In genomic region chr6:120194963-120195362, GRCm38 (mm10) we compare ENCODE assay signal across 16 mouse cellular contexts.
DNase-seq lines count a peak whose midpoint lies in the region; ATAC-seq and TF ChIP-seq lines count a peak whose summit lies in the region.
"Had no signal": no experiment of that assay in that cellular context is flagged by ENCODE, and none has a peak within 500 bp of the region (broad histone marks: within the 10 kb centered on the region; RNA-seq: fewer than 3 reads in every experiment).

No protein-coding gene starts in this region.

- peak; percentile 53; the same call in 1 of the 2 replicates for ATAC-seq in lung, embryonic 14.5 days (ENCODE audit: insufficient read depth)
- ATAC-seq in forebrain, embryonic 12.5 days (ENCODE audit: low FRiP score), result no peak
- ATAC-seq: forebrain, embryonic 13.5 days had no signal

- H3K36me3 ChIP-seq in lung, embryonic 14.5 days (ENCODE audit: insufficient read depth), result no peaks in the 10 kb centered on the region
- H3K36me3 ChIP-seq in forebrain, embryonic 12.5 days (replicated peaks), result no peaks in the 10 kb centered on the region
- H3K36me3 ChIP-seq: hindbrain, embryonic 15.5 days; midbrain, embryonic 12.5 days had no signal

- no peak overlapping the region for H3K4me3 ChIP-seq in lung, embryonic 14.5 days (ENCODE audit: low read depth, low read length)
- no peak overlapping the region for H3K4me3 ChIP-seq in forebrain, embryonic 12.5 days (replicated peaks)
- H3K4me3 ChIP-seq: forebrain, embryonic 13.5 days; heart, adult 2 months; hindbrain, embryonic 15.5 days; midbrain, embryonic 12.5 days had no signal

- peak overlapping the region; percentile 76 for H3K27ac ChIP-seq in lung, embryonic 14.5 days (ENCODE audit: low read depth)
- no peak overlapping the region for H3K27ac ChIP-seq in forebrain, embryonic 12.5 days
- H3K27ac ChIP-seq: forebrain, embryonic 13.5 days; heart, adult 2 months; hindbrain, embryonic 15.5 days; midbrain, embryonic 12.5 days had no signal

- peak; percentile 50 for DNase-seq in left cerebral cortex, postnatal 4 days
- DNase-seq in left cerebral cortex, adult 9 months (ENCODE audit: low spot score in 2 of 2), result no peak
- peak; percentile 56 for DNase-seq in gastrocnemius, postnatal 25 days
- DNase-seq in lung, embryonic 14.5 days, result peak; percentile 74
- peak; percentile 67 for DNase-seq in testis, postnatal 10 days (ENCODE audit: low spot score)
- no peak for DNase-seq in natural killer cell, adult 2 months (ENCODE audit: low spot score in 2 of 2)
- no peak for DNase-seq in cerebellum, adult 18-20 months
- DNase-seq: layer of hippocampus, adult 9-11 months; liver; spleen, adult 18-20 months had no signal

- H3K27me3 ChIP-seq in lung, embryonic 14.5 days (ENCODE audit: insufficient read depth, low read length), result no peaks in the 10 kb centered on the region
- H3K27me3 ChIP-seq in forebrain, embryonic 12.5 days, result 0 out of 2 replicates have a peak, but pooled peaks cover 11% of the 10 kb centered on the region
- H3K27me3 ChIP-seq: CH12.LX; hindbrain, embryonic 15.5 days had no signal

- WGBS in lung, embryonic 14.5 days, result 19% methylated on average over 7 of the region's 7 CpGs
- WGBS in forebrain, embryonic 12.5 days, result 30% methylated on average over 7 of the region's 7 CpGs

- TF ChIP-seq CTCF in lung, embryonic 14.5 days (IDR thresholded peaks at IDR 0.05; ENCODE audit: low read depth), result no peak

- H3K9me3 ChIP-seq in lung, embryonic 14.5 days (ENCODE audit: low read depth, low read length), result no peaks in the 10 kb centered on the region
- no peaks in the 10 kb centered on the region for H3K9me3 ChIP-seq in forebrain, embryonic 12.5 days
- H3K9me3 ChIP-seq: forebrain, embryonic 13.5 days; hindbrain, embryonic 15.5 days; midbrain, embryonic 12.5 days had no signal

- peak overlapping the region; percentile 33 for H3K4me2 ChIP-seq in lung, embryonic 14.5 days
- H3K4me2 ChIP-seq in forebrain, embryonic 12.5 days, result no peak overlapping the region
- H3K4me2 ChIP-seq: forebrain, embryonic 13.5 days; hindbrain, embryonic 15.5 days; midbrain, embryonic 12.5 days had no signal

- intact Hi-C loops in left cerebral cortex, postnatal 4 days (cut with DNase I), result loop anchor here (10.0 kb wide), 2 partner anchors 150 to 710 kb away; no protein-coding TSS in a partner anchor

- 0 out of 2 replicates have a peak, but pooled peaks cover 3% of the 10 kb centered on the region for H3K4me1 ChIP-seq in lung, embryonic 14.5 days (ENCODE audit: insufficient read depth)
- peaks cover 26% of the 10 kb centered on the region for H3K4me1 ChIP-seq in forebrain, embryonic 12.5 days

- no peak overlapping the region for H3K9ac ChIP-seq in lung, embryonic 14.5 days
- H3K9ac ChIP-seq in forebrain, embryonic 12.5 days, result no peak overlapping the region
- H3K9ac ChIP-seq: forebrain, embryonic 13.5 days; hindbrain, embryonic 15.5 days; midbrain, embryonic 12.5 days had no signal

Comparison
In these comparisons a context has a peak if more than half of its experiments do, and no peak if none do; other contexts are left out.
1. DNase-seq: peak in left cerebral cortex, postnatal 4 days (single experiment), gastrocnemius, postnatal 25 days (single experiment), lung, embryonic 14.5 days (single experiment) and testis, postnatal 10 days (single experiment); none in left cerebral cortex, adult 9 months (0 of 2), natural killer cell, adult 2 months (0 of 2) and cerebellum, adult 18-20 months (0 of 2).